Mouse (Mus musculus) frontal cortex, postnatal 10 days (tissue): ENCODE results near the gene Zbtb2.
"Not testable (repeated sequence)": the region's sequence is repeated elsewhere in the genome, so short reads cannot be mapped to it uniquely, and the experiment has no call there.

ENCODE experiments used
- DNase-seq, 2 experiments: peaks; one replicate each; pipeline ENCODE4 v3.0.0; 2022; ENCODE audit warnings: low spot score in 2 of 2, mixed read lengths in 1 of 2

Gene Zbtb2

DNA sequence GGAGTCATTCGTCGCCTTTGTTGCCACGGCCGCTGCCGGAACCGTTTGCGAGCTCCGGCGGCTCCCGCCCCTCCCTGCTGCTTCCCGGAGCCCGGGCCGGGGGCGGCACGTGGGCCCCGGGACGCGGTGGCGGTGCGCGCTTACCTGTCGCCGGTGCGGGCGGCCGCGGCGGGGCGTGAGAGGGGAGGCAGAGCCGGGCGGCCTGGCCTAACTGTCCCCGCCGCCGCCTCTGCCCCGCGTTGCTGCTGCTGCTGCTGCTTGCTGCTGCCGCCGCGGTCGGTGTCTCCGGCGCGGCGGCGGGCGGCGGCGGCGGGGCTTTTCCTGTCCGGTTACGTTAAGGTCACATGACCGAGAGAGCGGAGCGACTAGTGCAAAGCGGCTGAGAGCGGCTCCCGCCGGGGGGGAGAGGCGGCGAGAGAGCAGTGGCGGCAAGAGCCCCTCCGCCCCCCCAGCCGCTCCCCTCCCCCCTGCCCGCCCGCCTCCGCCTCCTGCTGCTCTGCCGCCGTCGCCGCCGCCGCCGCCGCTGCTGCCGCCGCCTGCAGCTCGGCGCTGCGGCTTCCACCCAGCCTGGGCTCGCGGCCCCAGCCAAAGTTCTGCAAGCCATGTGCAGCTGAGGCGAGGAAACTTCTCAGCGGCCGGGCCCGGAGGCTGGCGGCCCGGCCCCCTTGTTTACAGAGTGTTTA, at the start of gene Zbtb2:
Zbtb2 (minus strand) TSS at position 408 of the 683 bp plus-strand sequence.
- DNase-seq, result peak; percentile 67 to 72

GRCm38 (mm10) chr10:4435416-4435815, 47.5 kb upstream of the Zbtb2 start:
- DNase-seq, result no peak

DNA sequence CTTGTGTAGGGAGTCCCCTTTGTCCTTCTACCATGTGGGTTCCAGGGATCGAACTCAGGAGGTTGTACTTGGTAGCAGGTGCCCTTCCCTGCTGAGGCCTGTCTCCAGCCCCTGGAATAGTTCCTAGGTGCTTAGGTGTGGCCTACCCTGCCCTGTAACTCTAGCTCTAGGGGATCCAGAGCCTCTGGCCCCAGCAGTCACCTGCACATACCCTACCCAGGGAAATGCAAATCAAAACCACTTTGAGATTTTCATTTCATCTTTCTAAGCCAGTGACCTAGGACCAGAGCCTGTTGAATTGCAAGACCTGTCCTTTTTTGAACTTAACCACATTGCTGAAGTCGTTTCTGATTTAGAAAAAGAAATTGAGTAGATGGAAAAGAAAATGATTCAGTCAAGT, 46.0 kb upstream of the Zbtb2 start:
- not testable (repeated sequence) for DNase-seq

DNA sequence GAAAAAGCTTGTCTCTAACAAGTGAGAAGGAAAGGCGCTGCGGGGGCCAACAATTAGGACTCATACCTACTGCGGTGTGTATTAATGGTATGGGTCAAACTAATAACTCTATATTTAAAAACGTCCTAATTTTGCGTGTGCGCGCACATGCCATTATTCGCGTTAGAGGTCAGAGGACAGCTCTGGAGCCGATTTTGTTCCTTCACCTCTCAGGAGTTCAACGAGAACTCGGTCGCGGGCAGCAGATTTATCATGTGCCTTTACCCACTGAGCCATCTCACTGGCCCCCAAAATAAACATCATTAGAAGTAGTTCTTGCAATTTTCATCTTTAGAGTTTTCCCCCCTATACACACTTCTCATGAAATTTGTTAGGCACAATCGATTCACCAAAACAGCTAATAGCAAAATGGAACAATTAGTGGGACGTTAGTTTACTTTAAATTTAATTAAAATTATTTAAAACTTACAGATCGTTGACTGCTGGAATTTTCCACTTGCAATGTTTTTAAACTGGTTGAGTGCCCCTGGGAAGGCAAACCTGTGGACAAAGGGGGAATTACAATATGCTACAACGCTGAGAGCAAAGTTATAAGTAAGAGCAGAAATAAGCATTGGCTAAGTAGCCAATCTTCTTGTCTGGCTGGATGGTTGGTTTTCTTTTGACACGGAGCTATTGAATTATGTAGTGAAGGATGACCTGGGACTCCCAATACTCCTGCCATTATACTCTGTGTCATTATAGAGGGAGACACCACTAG, 45.3 kb upstream of the Zbtb2 start:
- DNase-seq, result no peak

DNA sequence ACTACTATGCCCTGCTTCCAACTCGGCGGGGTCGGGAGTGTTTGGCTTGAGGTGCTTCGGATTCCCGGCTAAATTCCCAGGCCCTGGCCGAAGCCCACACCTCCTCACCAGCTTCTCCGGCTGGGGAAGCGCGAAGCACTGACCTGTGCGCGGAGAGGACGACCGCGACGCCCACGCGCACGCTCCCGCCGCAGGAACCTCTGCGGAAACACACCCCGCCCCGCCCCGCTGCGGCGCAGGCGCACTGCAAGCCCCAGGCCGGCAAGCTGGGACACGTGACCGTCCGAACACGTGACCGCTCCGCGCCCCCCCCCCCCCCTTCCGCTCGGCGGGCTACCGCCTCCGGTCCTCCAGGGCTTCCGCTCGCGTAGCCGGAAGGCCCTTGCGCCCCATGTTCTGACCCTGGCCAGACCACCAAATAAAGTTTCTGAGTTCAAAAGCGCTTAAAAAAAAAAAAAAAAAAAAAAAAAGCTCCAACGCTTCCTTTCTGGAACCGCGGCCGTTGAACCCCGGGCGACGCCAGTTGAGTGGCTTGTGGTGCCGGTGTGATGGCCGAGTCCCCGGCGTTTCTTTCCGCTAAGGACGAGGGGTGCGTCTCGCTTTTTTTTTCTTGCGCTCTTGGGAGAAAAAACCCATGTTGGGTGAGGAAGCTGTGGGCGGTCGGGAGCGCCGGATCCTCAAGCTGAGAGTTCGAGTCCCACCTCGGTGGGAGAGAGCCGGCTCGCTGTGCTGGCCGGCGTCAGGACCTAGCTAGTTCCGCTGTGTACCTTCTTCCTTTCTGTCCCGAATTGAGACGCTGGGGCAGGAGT, 44.4 kb upstream of the Zbtb2 start, which contains the start of the genes Rmnd1 and Armt1:
Rmnd1 (minus strand) TSS at position 266 of the 809 bp plus-strand sequence.
Armt1 (plus strand) TSS at position 345 of the 809 bp plus-strand sequence.
- DNase-seq, result peak; percentile 93 to 95

DNA sequence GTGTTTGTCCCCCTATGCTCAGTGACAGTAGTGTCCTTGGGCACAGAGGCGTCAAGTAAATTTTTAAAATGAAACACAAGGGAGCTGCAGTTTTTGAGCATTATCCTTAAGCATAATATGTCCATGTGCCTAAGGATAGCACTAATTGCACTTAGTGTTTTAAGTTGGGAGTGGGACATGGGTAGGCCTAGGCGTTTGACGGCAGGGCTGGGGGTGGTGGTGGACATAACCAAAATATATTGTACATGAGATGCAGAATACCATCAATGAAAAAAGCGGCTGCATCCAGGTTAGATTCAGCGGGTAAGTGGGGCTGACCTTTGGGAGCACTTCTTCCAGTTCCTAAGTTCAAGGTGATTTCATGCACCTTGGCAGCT, 43.8 kb upstream of the Zbtb2 start:
- DNase-seq, result no peak

- no peak for DNase-seq
Observed at GRCm38 (mm10) chr10:4430826-4431225, 42.9 kb upstream of the Zbtb2 start.

DNA sequence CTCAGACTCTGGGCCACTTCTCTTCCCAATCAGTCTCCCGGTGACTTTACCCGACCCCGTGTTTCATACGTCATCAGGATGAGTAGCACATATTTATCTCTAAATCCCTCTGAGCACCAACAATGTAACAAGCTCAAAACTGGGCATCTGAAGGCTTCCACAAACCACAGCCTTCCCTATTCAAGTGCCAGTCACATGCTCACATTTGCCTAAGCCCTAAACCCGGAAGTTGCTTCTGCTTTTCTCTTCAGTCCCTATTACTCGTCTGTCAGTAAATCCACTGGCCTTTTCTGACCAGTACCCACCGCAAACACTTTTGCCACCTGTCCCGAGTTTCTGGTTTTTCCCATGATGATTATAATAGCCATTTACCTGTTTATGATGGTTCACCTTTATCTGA, 42.5 kb upstream of the Zbtb2 start:
- no peak for DNase-seq

DNA sequence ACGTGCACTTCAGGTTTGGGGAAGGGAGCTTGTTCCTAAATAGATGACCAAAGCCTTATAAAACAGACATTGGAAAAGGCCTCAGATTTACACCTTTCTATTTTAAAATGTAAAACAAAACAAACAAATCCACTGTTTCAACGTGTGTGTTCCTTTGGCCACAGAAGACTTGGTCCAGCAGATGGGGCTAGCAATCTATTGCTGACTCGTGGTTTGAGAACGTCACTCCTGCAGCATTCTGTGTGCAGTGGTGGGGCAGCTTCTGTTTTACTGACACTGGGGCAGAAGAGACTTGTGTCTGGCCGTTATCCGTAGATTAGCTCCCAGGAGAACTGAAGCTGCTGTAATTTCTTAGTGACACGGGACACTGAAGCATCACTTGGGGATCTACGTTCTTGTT, 37.3 kb upstream of the Zbtb2 start:
- no peak for DNase-seq

GRCm38 (mm10) chr10:4407191-4407590, 19.3 kb upstream of the Zbtb2 start:
- DNase-seq, result no peak

- DNase-seq, result no peak
Observed at GRCm38 (mm10) chr10:4405511-4405910, 17.6 kb upstream of the Zbtb2 start.

DNA sequence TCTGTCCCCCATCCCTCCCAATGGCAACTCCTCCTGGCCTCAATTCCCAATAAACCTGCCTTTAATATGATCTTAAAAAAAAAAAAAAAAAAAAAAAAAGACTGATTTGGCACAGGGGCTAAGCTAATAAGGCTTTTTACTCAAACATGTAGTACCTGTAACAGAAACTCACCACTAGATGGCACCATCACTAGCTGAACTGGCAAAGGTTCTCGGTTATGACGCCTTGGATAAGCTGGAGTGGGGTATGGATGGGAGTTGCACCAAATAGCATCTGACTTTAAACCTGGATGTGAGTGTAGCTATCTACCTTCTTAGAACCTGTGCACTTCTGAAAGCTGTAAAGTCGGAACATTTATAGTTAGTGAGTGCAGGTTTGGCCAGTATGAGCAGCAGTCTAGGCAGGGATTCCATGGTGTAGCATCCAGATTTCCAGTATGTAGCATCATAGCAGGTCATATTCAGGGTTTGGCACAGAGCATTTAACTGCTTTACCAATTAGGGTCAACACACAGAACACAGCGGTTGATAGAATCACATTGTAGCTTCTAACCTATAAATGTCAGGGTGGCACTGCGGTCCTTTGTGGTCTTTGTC, 17.1 kb upstream of the Zbtb2 start:
- no peak for DNase-seq

- DNase-seq, result no peak
Observed at GRCm38 (mm10) chr10:4398058-4398457, 10.2 kb upstream of the Zbtb2 start.

GRCm38 (mm10) chr10:4395321-4395720, 7.4 kb upstream of the Zbtb2 start:
- DNase-seq, result no peak

DNA sequence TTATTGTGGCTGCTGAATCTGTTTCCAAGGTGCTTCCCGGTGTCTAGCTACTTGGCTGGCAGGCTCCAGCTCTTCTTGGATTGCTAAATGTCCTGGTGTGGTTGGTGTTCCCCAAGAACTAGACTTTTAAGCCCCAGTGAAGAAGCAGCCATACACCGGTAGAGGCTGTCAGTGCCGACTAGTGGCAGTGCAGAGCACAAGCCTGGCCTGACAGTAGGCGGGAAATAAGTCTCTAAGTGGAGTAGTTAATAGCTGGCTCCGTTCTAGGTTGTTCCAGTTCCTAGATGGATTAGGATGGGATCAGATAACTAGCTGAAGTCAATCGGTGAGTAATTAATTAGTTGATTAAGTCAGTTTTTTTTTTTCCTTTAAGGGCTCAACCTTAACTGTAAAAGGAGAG, 3.9 kb upstream of the Zbtb2 start:
- DNase-seq, result no peak

DNA sequence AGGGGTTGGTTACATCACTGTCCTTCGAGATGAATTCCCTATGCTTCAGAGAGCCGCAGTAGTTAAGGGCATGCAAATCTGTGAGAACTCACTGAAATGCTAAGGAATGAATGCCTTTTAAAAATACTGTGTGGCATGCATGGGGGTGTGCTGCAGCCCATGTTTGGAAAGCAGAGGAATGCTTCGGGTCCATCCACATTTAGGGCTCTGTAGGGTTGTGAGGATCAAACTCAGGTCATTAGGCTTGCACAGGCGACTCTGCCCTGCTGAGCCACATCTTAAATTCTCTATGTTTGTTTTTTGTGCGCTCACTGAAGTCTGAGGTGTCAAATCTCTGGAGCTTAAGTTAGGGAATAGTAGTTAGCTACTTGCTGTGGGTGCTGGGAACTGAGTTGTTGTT, 3.2 kb upstream of the Zbtb2 start:
- DNase-seq, result no peak

DNA sequence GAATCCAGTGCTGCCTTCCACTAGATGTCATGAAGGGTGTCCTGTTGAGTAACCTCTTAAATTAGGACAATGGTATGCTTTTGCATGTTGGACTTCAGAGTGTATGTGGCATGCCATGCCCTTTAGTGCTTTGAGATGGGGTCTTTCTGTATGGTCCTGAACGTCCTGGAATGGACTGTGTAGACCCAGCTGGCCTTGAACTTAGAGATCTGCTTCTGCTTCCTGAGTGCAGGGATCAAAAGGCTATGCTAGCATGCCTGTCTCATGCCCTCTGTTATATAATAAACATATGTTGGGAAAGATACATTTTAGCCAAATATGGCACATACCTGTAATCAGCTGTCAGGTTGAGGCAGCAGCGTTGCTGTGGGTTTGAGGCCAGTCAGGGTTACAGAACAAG, 2.6 kb upstream of the Zbtb2 start:
- no peak for DNase-seq

DNA sequence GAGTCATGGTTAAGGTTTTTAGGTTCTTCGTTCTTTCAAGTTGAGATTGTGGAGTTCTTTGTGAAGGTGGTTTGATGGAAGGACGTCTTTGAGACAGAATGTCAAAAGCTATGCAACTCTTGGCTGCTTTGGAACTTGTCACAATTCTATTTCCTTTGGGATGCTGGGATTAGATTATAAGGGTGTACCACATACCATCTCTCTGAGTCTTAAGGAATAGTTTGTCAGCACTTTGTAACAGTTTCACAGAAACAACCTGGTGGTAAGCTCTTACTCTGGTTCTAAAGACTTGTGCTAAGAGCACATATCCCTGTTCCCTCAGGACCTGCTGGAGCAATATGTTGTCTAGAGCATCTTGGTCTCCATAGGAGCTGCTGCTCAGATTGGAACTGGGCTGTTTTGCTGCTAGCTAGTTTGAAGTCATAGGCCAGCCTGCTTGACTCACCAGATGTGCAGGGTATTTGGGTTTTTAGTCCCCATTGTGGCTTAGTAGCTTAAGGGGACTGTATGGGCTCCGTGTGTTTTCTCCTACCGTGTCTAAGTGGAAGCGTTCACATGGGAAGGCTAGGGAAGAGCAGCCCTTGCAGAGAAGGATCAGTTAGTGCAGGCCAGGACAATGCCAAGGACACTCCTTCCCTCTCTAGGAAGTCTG, 1.7 kb upstream of the Zbtb2 start:
- no peak for DNase-seq

DNA sequence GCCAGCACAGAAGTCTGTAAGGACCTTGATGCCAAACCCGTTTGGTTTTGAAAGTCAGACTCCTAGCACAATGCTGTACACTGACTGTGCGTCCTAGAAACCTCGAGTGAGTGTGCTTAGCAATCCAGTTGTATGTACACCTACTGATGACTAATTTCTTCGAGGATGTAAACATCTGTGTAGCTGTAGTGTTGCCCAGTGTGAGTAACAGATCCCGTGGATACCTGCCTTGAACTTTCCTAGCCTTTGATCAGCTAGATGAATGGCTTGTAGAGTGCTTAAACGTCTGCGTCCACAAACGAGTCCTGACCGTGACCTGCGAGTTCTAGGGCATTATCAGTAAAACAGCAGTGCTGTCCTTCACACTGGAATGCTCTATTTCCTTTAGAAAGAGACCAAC, 1.1 kb upstream of the Zbtb2 start:
- DNase-seq, result no peak

DNA sequence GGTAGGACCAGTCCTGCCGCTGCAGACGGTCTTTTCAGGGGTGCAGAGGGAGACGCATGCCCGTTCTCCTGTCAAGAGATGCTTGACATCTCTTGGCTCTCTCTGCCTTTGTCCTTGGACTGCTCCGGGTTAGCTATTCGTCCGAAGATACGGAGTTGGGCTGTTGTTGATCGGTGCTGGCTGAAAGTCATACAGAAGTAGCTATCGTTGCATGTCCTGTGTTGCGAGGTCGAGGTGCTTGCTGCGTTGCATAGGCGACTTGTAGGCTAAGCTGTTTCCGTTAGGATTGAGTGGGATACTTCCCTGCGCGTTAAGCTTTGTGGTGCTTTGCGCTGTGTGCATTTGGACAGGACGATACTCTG, 457 bp upstream of the Zbtb2 start:
- no peak for DNase-seq
